8 mouse cellular contexts compared by ENCODE assay signal in the genomic region with DNA sequence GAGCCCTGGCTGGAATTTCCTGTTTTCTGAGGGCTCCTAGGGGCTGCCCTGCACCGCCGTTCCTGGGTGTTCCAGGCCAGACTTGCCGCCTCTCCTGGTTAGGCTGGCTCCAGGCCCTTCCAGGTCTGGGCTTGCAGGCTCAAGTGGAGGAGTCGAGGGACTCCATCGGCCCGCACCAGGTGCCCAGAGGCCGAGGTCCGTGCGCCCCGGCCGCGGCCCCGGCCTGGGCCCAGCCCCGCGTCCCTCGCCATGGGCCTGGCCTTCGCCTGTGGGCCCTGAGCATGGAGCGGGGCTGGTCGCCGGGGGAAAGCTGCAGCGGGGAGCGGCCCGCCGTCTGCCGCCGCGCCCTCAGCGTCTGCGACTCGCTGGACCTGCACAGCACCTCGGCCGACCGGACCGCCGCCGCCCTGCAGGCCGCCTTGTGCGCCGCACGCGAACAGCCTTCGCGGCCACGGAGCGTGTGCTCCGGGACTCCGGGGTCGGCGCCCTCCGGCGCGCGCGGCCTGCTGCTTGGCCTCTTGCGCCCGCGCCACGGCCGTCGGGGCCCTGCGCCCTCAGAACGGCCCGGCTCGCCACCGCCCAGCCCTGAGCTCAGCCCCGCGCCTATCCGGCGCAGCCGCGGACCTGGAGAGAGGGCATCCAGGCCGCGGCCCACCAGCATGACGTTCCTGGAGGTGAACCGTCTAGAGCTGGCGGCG. TPM values are rescaled to one million over a fixed set of nuclear protein-coding genes. Genes with fewer than 3 reads are reported as not detected.
DNase-seq lines count a peak whose midpoint lies in the region; ATAC-seq and TF ChIP-seq lines count a peak whose summit lies in the region.

No protein-coding gene starts in this region.

- H3K9me3 ChIP-seq in ES-E14 (ENCODE audit: control insufficient read depth, insufficient read depth, low read depth, low read length), result no peaks in the 10 kb centered on the region
- no peaks in the 10 kb centered on the region for H3K9me3 ChIP-seq in heart, postnatal 0 days (replicated peaks; ENCODE audit: control insufficient read depth, low read length)
- no peaks in the 10 kb centered on the region for H3K9me3 ChIP-seq in liver, embryonic 14.5 days (ENCODE audit: control insufficient read depth, low read length)
- H3K9me3 ChIP-seq in neural tube, embryonic 15.5 days (replicated peaks), result no peaks in the 10 kb centered on the region

- peak; percentile 69 for DNase-seq in embryo, embryonic 10 days (ENCODE audit: low spot score)
- no peak for DNase-seq in embryo, embryonic 10.5 days (ENCODE audit: low spot score)
- DNase-seq in ES-E14 (ENCODE audit: low read depth, low spot score), result no peak
- DNase-seq in heart, postnatal 0 days (ENCODE audit: low spot score), result no peak
- DNase-seq in liver, embryonic 14.5 days (ENCODE audit: low read depth in 3 of 3, low spot score in 3 of 3), result no peak
- DNase-seq in layer of hippocampus, adult 8-10 months (ENCODE audit: low spot score in 2 of 2), result no peak
- no peak for DNase-seq in left cerebral cortex, adult 18-20 months (ENCODE audit: low spot score in 2 of 2)

- peak; percentile 37 for ATAC-seq in heart, postnatal 0 days (ENCODE audit: insufficient read depth, low read depth)
- ATAC-seq in liver, embryonic 14.5 days (ENCODE audit: insufficient read depth), result no peak
- ATAC-seq in neural tube, embryonic 15.5 days (ENCODE audit: low FRiP score), result 0 out of 2 replicates have a peak, but pooled peaks have one; percentile 4

- peaks cover 0 to 18% of the 10 kb centered on the region in 2 experiments; a peak in 2 of 4 replicates for H3K4me1 ChIP-seq in ES-E14 (ENCODE audit: control insufficient read depth in 2 of 2, insufficient read depth in 2 of 2, low read length in 2 of 2, poor library complexity in 1 of 2)
- peaks cover 14% of the 10 kb centered on the region for H3K4me1 ChIP-seq in heart, postnatal 0 days (ENCODE audit: control insufficient read depth, insufficient read depth)
- H3K4me1 ChIP-seq in liver, embryonic 14.5 days (replicated peaks; ENCODE audit: control insufficient read depth in 2 of 2, insufficient read depth in 2 of 2, low read length in 1 of 2), result 0 out of 4 replicates have a peak, but pooled peaks cover 0 to 2% of the 10 kb centered on the region in 2 experiments
- H3K4me1 ChIP-seq in neural tube, embryonic 15.5 days, result peaks cover 53% of the 10 kb centered on the region

- WGBS in heart, postnatal 0 days, result 8% methylated on average over 65 of the region's 77 CpGs
- WGBS in liver, embryonic 14.5 days (ENCODE audit: insufficient replicate concordance), result 9% methylated on average over 64 of the region's 77 CpGs
- 8% methylated on average over 63 of the region's 77 CpGs for WGBS in neural tube, embryonic 15.5 days

- peak overlapping the region; percentile 59 for H3K9ac ChIP-seq in ES-E14 (ENCODE audit: insufficient read depth, low read depth, low read length, poor library complexity, severe bottlenecking)
- peak overlapping the region; percentile 36 for H3K9ac ChIP-seq in heart, postnatal 0 days (replicated peaks; ENCODE audit: low read depth, low read length)
- no peak overlapping the region for H3K9ac ChIP-seq in liver, embryonic 14.5 days (replicated peaks)
- H3K9ac ChIP-seq in neural tube, embryonic 15.5 days (replicated peaks), result peak overlapping the region; percentile 39

- no peak for TF ChIP-seq EP300 in heart, postnatal 0 days (IDR thresholded peaks at IDR 0.05; ENCODE audit: low read depth)
- TF ChIP-seq EP300 in liver, embryonic 14.5 days (IDR thresholded peaks at IDR 0.05; ENCODE audit: low read depth), result no peak

- 0 out of 2 replicates have a peak, but pooled peaks cover 3% of the 10 kb centered on the region for H3K27me3 ChIP-seq in heart, postnatal 0 days (ENCODE audit: control insufficient read depth, insufficient read depth, low read length)
- peaks cover 24% of the 10 kb centered on the region for H3K27me3 ChIP-seq in liver, embryonic 14.5 days (ENCODE audit: control insufficient read depth, insufficient read depth, low read length)
- 0 out of 2 replicates have a peak, but pooled peaks cover 9% of the 10 kb centered on the region for H3K27me3 ChIP-seq in neural tube, embryonic 15.5 days (replicated peaks)

- H3K4me3 ChIP-seq in ES-E14 (ENCODE audit: insufficient read depth in 1 of 2, low read depth in 1 of 2, low read length in 2 of 2, poor library complexity in 1 of 2, severe bottlenecking in 1 of 2), result peak overlapping the region; percentile 58 to 68
- peak overlapping the region; percentile 42 for H3K4me3 ChIP-seq in heart, postnatal 0 days (ENCODE audit: low read depth, low read length)
- peak overlapping the region in 1 of 2 experiments; percentile 39; a peak in 2 of 4 replicates for H3K4me3 ChIP-seq in liver, embryonic 14.5 days (ENCODE audit: insufficient read depth in 1 of 2, low read depth in 2 of 2, low read length in 2 of 2)
- peak overlapping the region; percentile 37 for H3K4me3 ChIP-seq in neural tube, embryonic 15.5 days (replicated peaks)

- H3K27ac ChIP-seq in ES-E14 (ENCODE audit: insufficient read depth, low read depth, low read length, poor library complexity, severe bottlenecking), result no peak overlapping the region
- H3K27ac ChIP-seq in heart, postnatal 0 days (ENCODE audit: low read depth), result no peak overlapping the region
- no peak overlapping the region for H3K27ac ChIP-seq in liver, embryonic 14.5 days
- H3K27ac ChIP-seq in neural tube, embryonic 15.5 days (replicated peaks), result no peak overlapping the region

- peak overlapping the region; percentile 70 for H3K4me2 ChIP-seq in heart, postnatal 0 days (ENCODE audit: low read depth, low read length)
- H3K4me2 ChIP-seq in liver, embryonic 14.5 days (ENCODE audit: low read depth), result peak overlapping the region; percentile 63
- H3K4me2 ChIP-seq in neural tube, embryonic 15.5 days, result peak overlapping the region; percentile 65

- in situ Hi-C loops in ES-E14 (cut with MboI; ENCODE audit: low sequenced_read_pairs in 2 of 2, unreplicated experiment in 2 of 2), result no loop called here

- H3K36me3 ChIP-seq in ES-E14 (ENCODE audit: control insufficient read depth, insufficient read depth, low read length, poor library complexity, severe bottlenecking), result peaks cover 19% of the 10 kb centered on the region; the same call in 1 of the 2 replicates
- H3K36me3 ChIP-seq in heart, postnatal 0 days (replicated peaks; ENCODE audit: control insufficient read depth, insufficient read depth, low read length), result peaks cover 26% of the 10 kb centered on the region
- H3K36me3 ChIP-seq in liver, embryonic 14.5 days (replicated peaks; ENCODE audit: control insufficient read depth, insufficient read depth, low read depth), result no peaks in the 10 kb centered on the region; the same call in 1 of the 2 replicates
- peaks cover 24% of the 10 kb centered on the region for H3K36me3 ChIP-seq in neural tube, embryonic 15.5 days

- TF ChIP-seq CTCF in heart, postnatal 0 days (IDR thresholded peaks at IDR 0.05; ENCODE audit: low read depth), result no peak
- TF ChIP-seq CTCF in liver, embryonic 14.5 days (IDR thresholded peaks at IDR 0.05; ENCODE audit: low read depth), result no peak

RNA-seq across cellular contexts. Expression of a gene that starts 22.2 kb away (rescaled TPM):
- total RNA-seq in ES-E14 (2012; rRNA removed), result 50.1 and 51.2 TPM in 2 replicates
- total RNA-seq in heart, postnatal 0 days (2014; rRNA removed; ENCODE audit: low replicate concordance), result 39.3 and 40.6 TPM in 2 replicates
- polyA plus RNA-seq in heart, postnatal 0 days (2015; fragmentation: Nextera tagmentation; extraction: Ambion mirVana), result 15.6 and 18.3 TPM in 2 replicates
- polyA plus RNA-seq in liver, embryonic 14.5 days (2012; rRNA removed), result 16.9 and 17.8 TPM in 2 replicates
- 6.6 and 10.1 TPM in 2 replicates for polyA plus RNA-seq in liver, embryonic 14.5 days (2014; fragmentation: Nextera tagmentation; extraction: Ambion mirVana)
- polyA plus RNA-seq in neural tube, embryonic 15.5 days (2015; fragmentation: Nextera tagmentation; extraction: Ambion mirVana), result 60.2 and 101 TPM in 2 replicates
- 100 to 1,000 TPM; 563 to 611 (median 584) TPM for total RNA-seq in layer of hippocampus, adult 8-10 months (2022)
- total RNA-seq in left cerebral cortex, adult 18-20 months (2021), result 100 to 1,000 TPM; 517 to 575 TPM

RNA-seq across cellular contexts. Expression of a gene that starts 26.5 kb away (rescaled TPM):
- total RNA-seq in ES-E14 (2012; rRNA removed), result 7.8 and 11.5 TPM in 2 replicates
- total RNA-seq in heart, postnatal 0 days (2014; rRNA removed; ENCODE audit: low replicate concordance), result 30.8 and 36.7 TPM in 2 replicates
- 16.5 and 17.3 TPM in 2 replicates for polyA plus RNA-seq in heart, postnatal 0 days (2015; fragmentation: Nextera tagmentation; extraction: Ambion mirVana)
- polyA plus RNA-seq in liver, embryonic 14.5 days (2012; rRNA removed), result 5.3 and 7.6 TPM in 2 replicates
- polyA plus RNA-seq in liver, embryonic 14.5 days (2014; fragmentation: Nextera tagmentation; extraction: Ambion mirVana), result 4.0 and 6.5 TPM in 2 replicates
- 54.8 and 62.8 TPM in 2 replicates for polyA plus RNA-seq in neural tube, embryonic 15.5 days (2015; fragmentation: Nextera tagmentation; extraction: Ambion mirVana)
- 10 to 100 TPM; 19.0 to 23.5 (median 19.7) TPM for total RNA-seq in layer of hippocampus, adult 8-10 months (2022)
- 10 to 100 TPM; 27.2 to 27.3 TPM for total RNA-seq in left cerebral cortex, adult 18-20 months (2021)

RNA-seq across cellular contexts. Expression of a gene that starts 29.1 kb away (rescaled TPM):
- 70.4 and 111 TPM in 2 replicates for total RNA-seq in ES-E14 (2012; rRNA removed)
- 368 and 470 TPM in 2 replicates for total RNA-seq in heart, postnatal 0 days (2014; rRNA removed; ENCODE audit: low replicate concordance)
- 219 and 223 TPM in 2 replicates for polyA plus RNA-seq in heart, postnatal 0 days (2015; fragmentation: Nextera tagmentation; extraction: Ambion mirVana)
- polyA plus RNA-seq in liver, embryonic 14.5 days (2012; rRNA removed), result 59.9 and 82.4 TPM in 2 replicates
- 40.8 and 47.2 TPM in 2 replicates for polyA plus RNA-seq in liver, embryonic 14.5 days (2014; fragmentation: Nextera tagmentation; extraction: Ambion mirVana)
- 111 TPM in 2 replicates for polyA plus RNA-seq in neural tube, embryonic 15.5 days (2015; fragmentation: Nextera tagmentation; extraction: Ambion mirVana)
- 100 to 1,000 TPM; 131 to 154 (median 134) TPM for total RNA-seq in layer of hippocampus, adult 8-10 months (2022)
- total RNA-seq in left cerebral cortex, adult 18-20 months (2021), result 100 to 1,000 TPM; 108 to 131 TPM

RNA-seq across cellular contexts. Expression of a gene that starts 50.5 kb away (rescaled TPM):
- total RNA-seq in ES-E14 (2012; rRNA removed), result 30.4 and 31.5 TPM in 2 replicates
- 74.9 and 110 TPM in 2 replicates for total RNA-seq in heart, postnatal 0 days (2014; rRNA removed; ENCODE audit: low replicate concordance)
- 20.8 and 21.5 TPM in 2 replicates for polyA plus RNA-seq in heart, postnatal 0 days (2015; fragmentation: Nextera tagmentation; extraction: Ambion mirVana)
- polyA plus RNA-seq in liver, embryonic 14.5 days (2012; rRNA removed), result 11.6 and 12.9 TPM in 2 replicates
- 5.6 and 6.0 TPM in 2 replicates for polyA plus RNA-seq in liver, embryonic 14.5 days (2014; fragmentation: Nextera tagmentation; extraction: Ambion mirVana)
- polyA plus RNA-seq in neural tube, embryonic 15.5 days (2015; fragmentation: Nextera tagmentation; extraction: Ambion mirVana), result 15.3 and 19.1 TPM in 2 replicates
- total RNA-seq in layer of hippocampus, adult 8-10 months (2022), result 10 to 100 TPM; 28.8 to 38.8 (median 33.5) TPM
- 10 to 100 TPM; 28.9 to 31.0 TPM for total RNA-seq in left cerebral cortex, adult 18-20 months (2021)

RNA-seq across cellular contexts. Expression of a gene that starts 50.8 kb away (rescaled TPM):
- 17.8 and 23.4 TPM in 2 replicates for total RNA-seq in ES-E14 (2012; rRNA removed)
- 17.3 and 21.6 TPM in 2 replicates for total RNA-seq in heart, postnatal 0 days (2014; rRNA removed; ENCODE audit: low replicate concordance)
- 30.9 and 32.2 TPM in 2 replicates for polyA plus RNA-seq in heart, postnatal 0 days (2015; fragmentation: Nextera tagmentation; extraction: Ambion mirVana)
- 9.9 and 10.3 TPM in 2 replicates for polyA plus RNA-seq in liver, embryonic 14.5 days (2012; rRNA removed)
- polyA plus RNA-seq in liver, embryonic 14.5 days (2014; fragmentation: Nextera tagmentation; extraction: Ambion mirVana), result 8.2 and 8.9 TPM in 2 replicates
- 113 and 133 TPM in 2 replicates for polyA plus RNA-seq in neural tube, embryonic 15.5 days (2015; fragmentation: Nextera tagmentation; extraction: Ambion mirVana)
- total RNA-seq in layer of hippocampus, adult 8-10 months (2022), result 100 to 1,000 TPM; 120 to 139 (median 128) TPM
- 100 to 1,000 TPM; 128 to 129 TPM for total RNA-seq in left cerebral cortex, adult 18-20 months (2021)
